In genomic region chr2:163420366-163420886, GRCm38 (mm10) we compare ENCODE assay signal across 8 mouse cellular contexts. TPM values are rescaled to one million over a fixed set of nuclear protein-coding genes. Genes with fewer than 3 reads are reported as not detected.
A peak's percentile ranks its signal among the peaks of the same experiment; 100 is the strongest.
DNase-seq lines count a peak whose midpoint lies in the region; ATAC-seq and TF ChIP-seq lines count a peak whose summit lies in the region.

No protein-coding gene starts in this region.

- no peak for TF ChIP-seq CTCF in gastrocnemius, adult 2 months (IDR thresholded peaks at IDR 0.05)

- peak overlapping the region; percentile 98 for H3K27ac ChIP-seq in gastrocnemius, adult 2 months
- H3K27ac ChIP-seq in embryonic facial prominence, embryonic 15.5 days (replicated peaks) = peak overlapping the region; percentile 91
- no peak overlapping the region for H3K27ac ChIP-seq in limb, embryonic 15.5 days

- H3K9ac ChIP-seq in embryonic facial prominence, embryonic 15.5 days = peak overlapping the region; percentile 66
- H3K9ac ChIP-seq in limb, embryonic 15.5 days = peak overlapping the region; percentile 60

- H3K4me3 ChIP-seq in gastrocnemius, adult 2 months = peak overlapping the region; percentile 93
- peak overlapping the region; percentile 97 for H3K4me3 ChIP-seq in embryonic facial prominence, embryonic 15.5 days (replicated peaks)
- H3K4me3 ChIP-seq in limb, embryonic 15.5 days = peak overlapping the region; percentile 96

- intact Hi-C loops in gastrocnemius, adult 2 months (cut with DNase I) = loop anchor here (5.0 kb wide), 1 partner anchor 37 kb away; no protein-coding TSS in a partner anchor

- H3K27me3 ChIP-seq in embryonic facial prominence, embryonic 15.5 days = no peaks in the 10 kb centered on the region
- H3K27me3 ChIP-seq in limb, embryonic 15.5 days = no peaks in the 10 kb centered on the region
- no peaks in the 10 kb centered on the region for H3K27me3 ChIP-seq in splenic B cell, adult 2 months (ENCODE audit: control insufficient read depth, insufficient read depth, low read length, poor library complexity, severe bottlenecking)

- DNase-seq in gastrocnemius, adult 2 months = no peak
- DNase-seq in gastrocnemius, adult 18-20 months (ENCODE audit: low spot score) = no peak
- DNase-seq in A20 (ENCODE audit: low read depth, low spot score) = peak; percentile 30
- peak; percentile 23 for DNase-seq in splenic B cell, adult 2 months (ENCODE audit: low read depth, low spot score)
- DNase-seq in spleen, adult 12 weeks (ENCODE audit: low spot score) = no peak
- DNase-seq in spleen, adult 18-20 months = no peak

- WGBS in embryonic facial prominence, embryonic 15.5 days = 26% methylated on average over 10 of the region's 10 CpGs
- 24% methylated on average over 10 of the region's 10 CpGs for WGBS in limb, embryonic 15.5 days

- H3K4me2 ChIP-seq in embryonic facial prominence, embryonic 15.5 days (replicated peaks) = peak overlapping the region; percentile 73
- H3K4me2 ChIP-seq in limb, embryonic 15.5 days = peak overlapping the region; percentile 66

- no peaks in the 10 kb centered on the region for H3K9me3 ChIP-seq in embryonic facial prominence, embryonic 15.5 days (replicated peaks)
- H3K9me3 ChIP-seq in limb, embryonic 15.5 days = no peaks in the 10 kb centered on the region

- H3K4me1 ChIP-seq in embryonic facial prominence, embryonic 15.5 days = peaks cover 24% of the 10 kb centered on the region
- H3K4me1 ChIP-seq in limb, embryonic 15.5 days = peaks cover 20% of the 10 kb centered on the region

- H3K36me3 ChIP-seq in embryonic facial prominence, embryonic 15.5 days = peaks cover 4% of the 10 kb centered on the region; the same call in 1 of the 2 replicates
- H3K36me3 ChIP-seq in limb, embryonic 15.5 days = no peaks in the 10 kb centered on the region
- no peaks in the 10 kb centered on the region for H3K36me3 ChIP-seq in splenic B cell, adult 2 months (ENCODE audit: control insufficient read depth, insufficient read depth, low read length, poor library complexity, severe bottlenecking)

- ATAC-seq in embryonic facial prominence, embryonic 15.5 days (ENCODE audit: insufficient number of reproducible peaks, low FRiP score, low TSS enrichment, low read depth) = no peak
- no peak for ATAC-seq in limb, embryonic 15.5 days (ENCODE audit: insufficient number of reproducible peaks, low FRiP score, low TSS enrichment, low read depth)

RNA-seq across cellular contexts. Expression of gene Oser1, which starts 4.1 kb away (rescaled TPM):
- 10 to 100 TPM; 32.4 to 38.2 TPM for total RNA-seq in gastrocnemius, adult 2 months (2021)
- total RNA-seq in gastrocnemius, adult 18-20 months (2021) = 10 to 100 TPM; 31.4 to 38.1 TPM
- 86.8 and 91.4 TPM in 2 replicates for polyA plus RNA-seq in embryonic facial prominence, embryonic 15.5 days (2015; fragmentation: Nextera tagmentation; extraction: Ambion mirVana)
- 93.6 and 94.0 TPM in 2 replicates for polyA plus RNA-seq in limb, embryonic 15.5 days (2015; fragmentation: Nextera tagmentation; extraction: Ambion mirVana)

RNA-seq across cellular contexts. Expression of gene Gdap1l1, which starts 17.9 kb away (rescaled TPM):
- total RNA-seq in gastrocnemius, adult 2 months (2021) = not detected
- under 1 TPM in 1 of 2 experiments, not detected in 1; 0.21 TPM for total RNA-seq in gastrocnemius, adult 18-20 months (2021)
- polyA plus RNA-seq in embryonic facial prominence, embryonic 15.5 days (2015; fragmentation: Nextera tagmentation; extraction: Ambion mirVana) = 3.2 and 3.9 TPM in 2 replicates
- polyA plus RNA-seq in limb, embryonic 15.5 days (2015; fragmentation: Nextera tagmentation; extraction: Ambion mirVana) = 0.20 and 0.22 TPM in 2 replicates

RNA-seq across cellular contexts. Expression of gene Jph2, which starts 22.6 kb away (rescaled TPM):
- 100 to 1,000 TPM; 424 to 437 TPM for total RNA-seq in gastrocnemius, adult 2 months (2021)
- total RNA-seq in gastrocnemius, adult 18-20 months (2021) = 100 to 1,000 TPM; 401 to 487 TPM
- 3.7 and 5.0 TPM in 2 replicates for polyA plus RNA-seq in embryonic facial prominence, embryonic 15.5 days (2015; fragmentation: Nextera tagmentation; extraction: Ambion mirVana)
- 2.9 and 4.5 TPM in 2 replicates for polyA plus RNA-seq in limb, embryonic 15.5 days (2015; fragmentation: Nextera tagmentation; extraction: Ambion mirVana)

RNA-seq across cellular contexts. Expression of gene Fitm2, which starts 52.0 kb away (rescaled TPM):
- total RNA-seq in gastrocnemius, adult 2 months (2021) = 100 to 1,000 TPM in 1 of 2 experiments, 10 to 100 TPM in 1; 73.8 to 106 TPM
- total RNA-seq in gastrocnemius, adult 18-20 months (2021) = 10 to 100 TPM; 76.5 TPM
- 11.6 and 12.1 TPM in 2 replicates for polyA plus RNA-seq in embryonic facial prominence, embryonic 15.5 days (2015; fragmentation: Nextera tagmentation; extraction: Ambion mirVana)
- 12.5 and 14.6 TPM in 2 replicates for polyA plus RNA-seq in limb, embryonic 15.5 days (2015; fragmentation: Nextera tagmentation; extraction: Ambion mirVana)

Comparison
In these comparisons a context has a peak if more than half of its experiments do, and no peak if none do; other contexts are left out.
1. DNase-seq: peak in A20 (single experiment) and splenic B cell, adult 2 months (single experiment); none in gastrocnemius, adult 2 months (single experiment), gastrocnemius, adult 18-20 months (single experiment), spleen, adult 12 weeks (single experiment) and spleen, adult 18-20 months (0 of 2).
2. Peak in every context shown above with its lines, with median percentiles within 50 percentile points of each other: H3K4me3 ChIP-seq.